Mouse (Mus musculus): ENCODE data around the gene Tmem274. TPM values are rescaled to one million over a fixed set of nuclear protein-coding genes. Genes with fewer than 3 reads are reported as not detected.

Tmem274 gene
- polyA plus RNA-seq, 2 experiments, result not detected

- Histone ChIP-seq H3K27ac (replicated peaks; ENCODE audit: low read depth, low read length) (peak overlapping the region; percentile 44; the same call in 1 of the 2 replicates), H3K4me2 (replicated peaks; ENCODE audit: low read depth, low read length, severe bottlenecking) (no peak overlapping the region), H3K9me3 (ENCODE audit: control insufficient read depth, low read length) (no peaks in the 10 kb centered on the region), H3K4me1 (ENCODE audit: control insufficient read depth, insufficient read depth, low read length) (peaks cover 17% of the 10 kb centered on the region), H3K36me3 (ENCODE audit: control insufficient read depth, insufficient read depth, low read length) (no peaks in the 10 kb centered on the region; the same call in 1 of the 2 replicates), H3K9ac (ENCODE audit: low read depth, low read length, severe bottlenecking) (peak overlapping the region; percentile 5; the same call in 1 of the 2 replicates), H3K27me3 (ENCODE audit: control insufficient read depth, insufficient read depth, low read length) (no peaks in the 10 kb centered on the region), H3K4me3 (replicated peaks; ENCODE audit: low read length) (no peak overlapping the region)
- WGBS, result 76% methylated on average over 6 of the region's 6 CpGs
- DNase-seq (ENCODE audit: low spot score), result no peak
- ATAC-seq (ENCODE audit: low FRiP score, low read depth), result no peak
- no peak for TF ChIP-seq POLR2A (IDR thresholded peaks at IDR 0.05; ENCODE audit: borderline replicate concordance, extremely low read depth, insufficient read depth, insufficient read length)
Observed at GRCm38 (mm10) chr4:149525811-149526210, 48.6 kb downstream of the Tmem274 start.

GRCm38 (mm10) chr4:149526330-149526729, 49.2 kb downstream of the Tmem274 start:
- H3K4me1 ChIP-seq (ENCODE audit: control insufficient read depth, insufficient read depth, low read length), result peaks cover 17% of the 10 kb centered on the region
- no peak overlapping the region for H3K4me2 ChIP-seq (replicated peaks; ENCODE audit: low read depth, low read length, severe bottlenecking)
- 0 out of 2 replicates have a peak overlapping the region, but pooled peaks have one; percentile 5 for H3K9ac ChIP-seq (ENCODE audit: low read depth, low read length, severe bottlenecking)
- peak; percentile 63 for DNase-seq (ENCODE audit: low spot score)
- no peak overlapping the region for H3K4me3 ChIP-seq (replicated peaks; ENCODE audit: low read length)
- peak; percentile 83 for ATAC-seq (ENCODE audit: low FRiP score, low read depth)
- no peaks in the 10 kb centered on the region; the same call in 1 of the 2 replicates for H3K36me3 ChIP-seq (ENCODE audit: control insufficient read depth, insufficient read depth, low read length)
- WGBS, result 17% methylated on average over 7 of the region's 7 CpGs
- no peaks in the 10 kb centered on the region for H3K9me3 ChIP-seq (ENCODE audit: control insufficient read depth, low read length)
- H3K27me3 ChIP-seq (ENCODE audit: control insufficient read depth, insufficient read depth, low read length), result no peaks in the 10 kb centered on the region
- no peak for TF ChIP-seq POLR2A (IDR thresholded peaks at IDR 0.05; ENCODE audit: borderline replicate concordance, extremely low read depth, insufficient read depth, insufficient read length)
- peak overlapping the region; percentile 44; the same call in 1 of the 2 replicates for H3K27ac ChIP-seq (replicated peaks; ENCODE audit: low read depth, low read length)

GRCm38 (mm10) chr4:149527621-149528354, 50.6 kb downstream of the Tmem274 start:
- Histone ChIP-seq H3K36me3 (ENCODE audit: control insufficient read depth, insufficient read depth, low read length) (peaks cover 4% of the 10 kb centered on the region; the same call in 1 of the 2 replicates), H3K4me1 (ENCODE audit: control insufficient read depth, insufficient read depth, low read length) (peaks cover 17% of the 10 kb centered on the region), H3K9ac (ENCODE audit: low read depth, low read length, severe bottlenecking) (no peak overlapping the region), H3K27me3 (ENCODE audit: control insufficient read depth, insufficient read depth, low read length) (no peaks in the 10 kb centered on the region), H3K4me3 (replicated peaks; ENCODE audit: low read length) (no peak overlapping the region), H3K9me3 (ENCODE audit: control insufficient read depth, low read length) (no peaks in the 10 kb centered on the region), H3K4me2 (replicated peaks; ENCODE audit: low read depth, low read length, severe bottlenecking) (no peak overlapping the region), H3K27ac (replicated peaks; ENCODE audit: low read depth, low read length) (no peak overlapping the region)
- DNase-seq (ENCODE audit: low spot score) (no peak), ATAC-seq (ENCODE audit: low FRiP score, low read depth) (no peak)
- WGBS, result 71% methylated on average over 15 of the region's 15 CpGs
- no peak for TF ChIP-seq POLR2A (IDR thresholded peaks at IDR 0.05; ENCODE audit: borderline replicate concordance, extremely low read depth, insufficient read depth, insufficient read length)

GRCm38 (mm10) chr4:149529691-149530090, 52.5 kb downstream of the Tmem274 start:
- no peaks in the 10 kb centered on the region for H3K27me3 ChIP-seq (ENCODE audit: control insufficient read depth, insufficient read depth, low read length)
- no peak overlapping the region for H3K4me3 ChIP-seq (replicated peaks; ENCODE audit: low read length)
- DNase-seq (ENCODE audit: low spot score) (no peak), ATAC-seq (ENCODE audit: low FRiP score, low read depth) (no peak)
- H3K9me3 ChIP-seq (ENCODE audit: control insufficient read depth, low read length), result no peaks in the 10 kb centered on the region
- peaks cover 17% of the 10 kb centered on the region for H3K4me1 ChIP-seq (ENCODE audit: control insufficient read depth, insufficient read depth, low read length)
- no peak overlapping the region for H3K9ac ChIP-seq (ENCODE audit: low read depth, low read length, severe bottlenecking)
- no peak overlapping the region for H3K4me2 ChIP-seq (replicated peaks; ENCODE audit: low read depth, low read length, severe bottlenecking)
- peaks cover 7% of the 10 kb centered on the region; the same call in 1 of the 2 replicates for H3K36me3 ChIP-seq (ENCODE audit: control insufficient read depth, insufficient read depth, low read length)
- 68% methylated on average over 6 of the region's 6 CpGs for WGBS
- H3K27ac ChIP-seq (replicated peaks; ENCODE audit: low read depth, low read length), result no peak overlapping the region
- no peak for TF ChIP-seq POLR2A (IDR thresholded peaks at IDR 0.05; ENCODE audit: borderline replicate concordance, extremely low read depth, insufficient read depth, insufficient read length)

Other genes starting within 250 kb of the Tmem274 start
- gene Kif1b, start 169.7 kb upstream of the Tmem274 start, polyA plus RNA-seq (2012; rRNA removed), result 35.0 and 41.6 TPM in 2 replicates
- gene Kif1b, start 169.7 kb upstream of the Tmem274 start, polyA plus RNA-seq (2014; fragmentation: Nextera tagmentation; extraction: Ambion mirVana), result 47.6 and 50.3 TPM in 2 replicates
- 82.1 and 95.0 TPM in 2 replicates for gene Ube4b, start 50.6 kb upstream of the Tmem274 start, polyA plus RNA-seq (2012; rRNA removed)
- gene Ube4b, start 50.6 kb upstream of the Tmem274 start, polyA plus RNA-seq (2014; fragmentation: Nextera tagmentation; extraction: Ambion mirVana), result 39.8 and 45.1 TPM in 2 replicates
- 0.11 TPM in 1 of 2 replicates, not detected in the other for gene Rbp7, start 22.4 kb upstream of the Tmem274 start, polyA plus RNA-seq (2012; rRNA removed)
- 0.89 and 1.4 TPM in 2 replicates for gene Rbp7, start 22.4 kb upstream of the Tmem274 start, polyA plus RNA-seq (2014; fragmentation: Nextera tagmentation; extraction: Ambion mirVana)
- gene Nmnat1, start 7.8 kb downstream of the Tmem274 start, polyA plus RNA-seq (2012; rRNA removed), result 10.1 and 11.4 TPM in 2 replicates
- gene Nmnat1, start 7.8 kb downstream of the Tmem274 start, polyA plus RNA-seq (2014; fragmentation: Nextera tagmentation; extraction: Ambion mirVana), result 9.1 and 10.6 TPM in 2 replicates
- gene Lzic, start 7.9 kb downstream of the Tmem274 start, polyA plus RNA-seq (2012; rRNA removed), result 32.8 and 36.1 TPM in 2 replicates
- gene Lzic, start 7.9 kb downstream of the Tmem274 start, polyA plus RNA-seq (2014; fragmentation: Nextera tagmentation; extraction: Ambion mirVana), result 54.0 and 55.2 TPM in 2 replicates
- 39.3 and 43.5 TPM in 2 replicates for gene Ctnnbip1, start 40.9 kb downstream of the Tmem274 start, polyA plus RNA-seq (2012; rRNA removed)
- 73.6 and 75.0 TPM in 2 replicates for gene Ctnnbip1, start 40.9 kb downstream of the Tmem274 start, polyA plus RNA-seq (2014; fragmentation: Nextera tagmentation; extraction: Ambion mirVana)
- 56.5 and 58.2 TPM in 2 replicates for gene Clstn1, start 109.1 kb downstream of the Tmem274 start, polyA plus RNA-seq (2012; rRNA removed)
- gene Clstn1, start 109.1 kb downstream of the Tmem274 start, polyA plus RNA-seq (2014; fragmentation: Nextera tagmentation; extraction: Ambion mirVana), result 51.2 and 61.1 TPM in 2 replicates
- gene Pik3cd, start 225.2 kb downstream of the Tmem274 start, polyA plus RNA-seq (2012; rRNA removed), result 5.7 and 6.1 TPM in 2 replicates
- 5.1 and 5.9 TPM in 2 replicates for gene Pik3cd, start 225.2 kb downstream of the Tmem274 start, polyA plus RNA-seq (2014; fragmentation: Nextera tagmentation; extraction: Ambion mirVana)

All from limb, embryonic 14.5 days (tissue).